Mouse (Mus musculus) gastrocnemius, adult 18-20 months (tissue): ENCODE measurements around the gene Hdc. TPM values are rescaled to one million over a fixed set of nuclear protein-coding genes. Genes with fewer than 3 reads are reported as not detected.
"Not testable (repeated sequence)": the region's sequence is repeated elsewhere in the genome, so short reads cannot be mapped to it uniquely, and the experiment has no call there.

Experiments
- DNase-seq: peaks from one replicate; pipeline ENCODE4 v3.0.0; 2021; ENCODE audit warnings: low spot score
- long read RNA-seq, 2 experiments: library from polyadenylated mRNA; stranded (forward); transcript quantifications; one replicate each; pipeline ENCODE4 v2.0.0; 2021
- total RNA-seq, 2 experiments: library from RNA; stranded (reverse); gene quantifications; 2 replicates each; pipeline ENCODE4 v1.2.3; 2021

The Hdc gene
- total RNA-seq: under 1 TPM; 0.68 to 0.69 TPM
- long read RNA-seq, experiment 1, partial matches to known transcripts: 0 of 1 reads
- long read RNA-seq, experiment 1, other reads (novel, unspliced or antisense): 1 of 1 reads
- long read RNA-seq, experiment 2: 0 reads

GRCm38 (mm10) chr2:126619249-126619704 lies at the start of gene Hdc:
Hdc (minus strand) TSS chr2:126619299.
- DNase-seq: no peak

DNA sequence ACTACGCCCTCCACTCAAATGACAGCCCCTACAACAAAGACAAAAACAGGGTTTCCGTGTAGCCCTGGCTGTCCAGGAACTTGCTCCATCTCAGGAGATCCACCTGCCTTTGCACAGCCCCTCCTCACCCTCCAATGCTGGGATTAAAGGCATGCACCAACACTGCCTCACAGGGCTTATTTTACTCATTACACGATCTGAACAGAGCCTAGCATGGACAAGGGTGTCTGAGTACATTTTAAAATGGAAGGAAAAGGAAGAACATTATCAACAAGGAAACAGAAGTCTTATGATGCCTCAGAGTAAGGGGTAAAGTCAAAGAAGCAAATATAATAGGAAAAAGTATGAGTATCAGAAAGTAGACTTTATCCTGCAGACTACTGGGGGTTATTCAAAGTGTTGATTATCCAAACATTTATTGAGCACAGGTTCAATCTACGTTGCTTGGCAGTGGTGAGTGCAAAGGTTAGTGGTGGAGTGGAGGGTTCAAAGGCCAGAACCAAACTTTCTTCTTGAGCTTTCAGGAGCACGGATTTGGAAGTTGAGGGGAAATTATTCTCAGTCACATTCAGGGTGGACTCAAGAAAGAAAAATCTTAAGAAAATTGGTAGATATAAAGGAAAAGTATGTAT lies 49.6 kb upstream of the Hdc start:
- no peak for DNase-seq

DNA sequence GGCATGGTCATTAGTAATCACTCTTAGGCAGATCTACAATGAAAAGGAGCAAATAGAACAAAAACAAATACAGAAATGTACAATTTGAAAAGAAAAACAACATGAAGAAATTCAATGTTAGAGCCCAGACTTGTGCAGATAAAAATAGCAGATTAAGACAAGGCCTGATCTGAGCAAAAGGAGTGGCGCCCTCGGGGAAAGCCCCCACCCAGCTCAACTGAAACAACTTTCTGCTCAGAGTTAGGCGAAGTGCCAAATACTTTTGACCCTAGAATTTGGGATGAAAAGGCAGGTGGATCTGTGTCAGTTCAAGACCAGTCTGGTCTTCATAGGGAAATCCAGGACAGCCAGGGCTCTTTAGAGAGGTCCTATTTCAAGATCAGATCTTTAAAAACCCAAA lies 46.9 kb upstream of the Hdc start:
- DNase-seq: no peak

GRCm38 (mm10) chr2:126663481-126663880 lies 44.4 kb upstream of the Hdc start:
- DNase-seq: no peak

DNA sequence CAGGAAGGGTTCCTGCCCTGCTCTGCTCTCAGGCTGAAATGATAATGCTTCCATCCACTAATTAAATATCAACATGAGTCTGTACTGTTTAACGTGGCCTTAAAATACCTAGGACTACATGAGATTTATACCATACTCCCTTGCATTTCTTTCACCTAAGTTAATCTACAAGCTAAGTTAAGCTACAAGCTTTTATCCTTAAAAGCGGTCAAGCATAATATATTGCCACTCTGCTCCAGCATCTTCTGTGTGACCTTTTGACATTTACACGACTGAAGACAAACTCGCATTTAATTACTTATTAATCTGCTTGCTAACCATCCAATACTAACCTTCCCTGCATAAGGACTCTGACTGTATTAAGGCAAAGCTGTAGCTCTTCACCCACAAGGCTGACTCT lies 33.8 kb upstream of the Hdc start:
- no peak for DNase-seq

DNA sequence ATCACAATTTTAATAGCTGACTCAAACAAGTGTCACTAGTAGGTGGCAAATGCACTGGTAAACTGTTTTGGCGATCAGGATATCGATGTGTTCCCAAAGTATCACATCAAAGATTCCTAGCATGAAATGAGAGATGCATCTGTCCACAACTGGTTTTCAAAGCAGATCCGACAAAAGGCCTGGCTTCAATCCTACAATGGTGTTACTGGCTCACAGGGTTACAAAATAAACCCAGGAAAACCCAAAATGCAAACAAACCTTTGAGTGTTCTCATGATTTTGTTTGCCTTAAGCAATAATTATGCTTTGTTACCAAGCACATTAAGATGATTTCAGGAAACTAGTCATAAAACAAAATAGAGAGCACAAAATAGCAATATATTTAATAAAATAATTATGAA lies 28.7 kb upstream of the Hdc start:
- DNase-seq: no peak

- DNase-seq: no peak
These were observed 27.4 kb upstream of the Hdc start for GRCm38 (mm10) chr2:126646461-126646860.

DNA sequence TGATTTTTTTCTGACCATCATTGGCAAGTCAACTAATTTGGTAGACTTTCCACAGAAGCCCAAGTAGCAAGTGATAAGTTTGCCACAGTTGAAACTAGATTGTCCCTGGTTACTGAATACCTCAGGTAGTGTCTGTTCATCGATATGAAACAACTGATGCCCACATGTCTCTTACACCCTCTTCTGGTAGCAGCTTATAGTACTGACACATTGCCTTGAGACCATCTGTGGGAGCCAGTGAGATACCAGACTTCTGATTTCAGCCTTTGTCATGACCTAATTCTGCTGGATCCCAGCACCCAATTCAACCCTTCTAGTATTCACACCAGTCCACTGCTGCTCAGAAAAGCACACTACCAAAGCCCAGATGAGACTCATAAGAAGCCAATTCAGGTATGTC lies 25.7 kb upstream of the Hdc start:
- DNase-seq: no peak

DNA sequence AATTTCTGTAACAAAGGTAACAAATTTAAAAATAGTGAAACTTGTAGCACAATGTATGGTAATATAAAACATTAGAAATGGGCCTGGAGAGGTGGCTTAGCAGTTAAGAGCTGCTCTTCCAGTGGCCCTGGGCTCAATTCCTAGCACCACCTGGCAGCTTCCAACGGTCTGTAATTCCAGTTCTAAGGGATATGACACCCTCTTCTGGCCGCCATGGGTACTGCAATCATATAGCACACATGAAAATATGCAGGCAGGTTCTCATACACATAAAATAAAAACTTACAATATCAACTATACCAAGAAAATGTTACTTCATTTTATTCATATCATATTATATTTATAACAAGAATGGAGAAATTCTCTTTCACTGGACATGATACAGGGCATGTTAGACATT lies 21.2 kb upstream of the Hdc start:
- no peak for DNase-seq

DNA sequence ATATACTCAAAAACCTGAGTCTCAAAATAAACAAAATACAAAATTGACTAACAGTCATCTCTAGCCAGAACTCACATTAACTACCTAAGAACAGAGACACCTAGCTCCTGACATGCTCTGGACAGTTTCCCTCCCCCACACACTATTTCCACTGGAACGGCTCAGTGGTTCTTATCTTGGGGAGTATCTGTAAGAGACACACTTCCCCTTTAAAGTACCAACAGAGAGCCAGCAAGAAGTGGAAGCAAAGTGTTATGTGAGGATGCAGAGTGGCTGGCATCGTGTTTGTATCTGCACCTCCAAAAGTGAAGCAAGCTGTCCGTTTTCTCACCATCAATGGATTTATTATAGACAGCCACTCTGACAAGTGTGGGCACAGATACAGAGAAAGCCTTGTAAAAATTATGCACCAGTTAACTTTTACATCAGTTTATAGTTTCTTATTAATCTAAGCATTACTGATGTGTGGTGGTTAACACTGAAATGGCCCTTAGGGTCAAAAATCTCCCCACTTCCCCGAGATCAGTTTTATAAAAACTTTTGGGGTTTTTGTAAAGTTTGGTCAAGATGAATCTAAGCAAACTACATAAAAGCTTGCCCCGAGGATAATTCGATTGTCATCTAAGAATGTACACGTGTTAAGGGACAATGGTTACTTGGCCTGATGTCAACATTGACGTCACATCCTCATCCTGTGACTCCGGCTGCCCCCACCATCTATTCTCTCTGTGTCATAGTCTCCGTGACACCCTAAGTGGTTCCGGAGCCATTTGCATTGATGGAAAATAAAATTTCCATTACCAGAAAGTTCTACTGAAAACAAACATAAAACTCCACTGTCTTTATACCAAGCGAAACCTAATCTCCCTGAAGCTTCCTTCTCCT lies 17.1 kb upstream of the Hdc start:
- peak; percentile 6 for DNase-seq

GRCm38 (mm10) chr2:126633165-126633564 lies 14.1 kb upstream of the Hdc start:
- DNase-seq: no peak

DNA sequence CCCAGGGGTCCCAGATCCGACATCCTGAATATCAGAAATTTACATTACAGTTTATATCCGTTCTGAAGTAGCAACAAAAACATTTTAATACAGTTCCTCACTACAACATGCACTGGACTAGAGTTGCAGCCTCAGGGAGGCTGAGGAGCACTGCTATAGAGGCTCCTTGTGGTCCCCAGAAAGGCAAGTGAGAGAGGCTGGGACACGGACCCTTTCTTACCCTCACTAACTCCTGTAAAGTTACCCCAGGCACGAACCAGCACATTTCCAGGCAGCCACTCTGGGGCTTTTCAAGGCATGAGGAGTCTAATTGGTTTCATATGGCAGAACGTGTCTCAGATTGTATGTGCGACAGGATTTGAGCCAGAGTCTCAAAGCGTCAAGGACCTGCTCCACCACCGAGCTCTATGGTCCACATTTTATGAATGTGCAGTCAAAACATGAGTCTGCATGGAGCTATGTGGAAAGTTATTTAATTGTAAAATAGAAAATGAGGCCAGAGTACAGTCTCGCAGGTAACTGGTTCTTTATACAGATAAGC lies 9.4 kb upstream of the Hdc start:
- DNase-seq: no peak

DNA sequence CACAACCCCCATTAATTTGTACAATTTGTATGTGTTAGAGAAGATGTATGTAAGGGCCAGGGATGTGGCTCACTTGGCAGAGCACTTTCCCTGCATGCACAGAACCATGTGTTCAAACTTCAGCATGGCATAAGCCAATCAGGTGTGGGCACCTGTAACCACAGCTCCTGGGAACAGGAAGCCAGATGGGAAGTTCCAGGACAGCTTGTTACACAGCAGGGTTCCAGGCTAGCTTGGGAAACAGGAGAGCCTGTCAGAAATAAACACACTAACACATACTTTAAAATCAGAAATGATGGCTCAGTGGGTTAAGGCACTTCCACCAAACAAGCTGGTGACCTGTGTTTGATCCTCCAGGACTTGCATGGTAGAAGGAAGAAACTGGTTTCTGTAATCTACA lies 4.0 kb upstream of the Hdc start:
- no peak for DNase-seq

GRCm38 (mm10) chr2:126622455-126622854 lies 3.4 kb upstream of the Hdc start:
- no peak for DNase-seq

GRCm38 (mm10) chr2:126618470-126619179 lies 474 bp downstream of the Hdc start:
- DNase-seq: no peak

GRCm38 (mm10) chr2:126615355-126615754 lies 3.7 kb downstream of the Hdc start:
- no peak for DNase-seq

DNA sequence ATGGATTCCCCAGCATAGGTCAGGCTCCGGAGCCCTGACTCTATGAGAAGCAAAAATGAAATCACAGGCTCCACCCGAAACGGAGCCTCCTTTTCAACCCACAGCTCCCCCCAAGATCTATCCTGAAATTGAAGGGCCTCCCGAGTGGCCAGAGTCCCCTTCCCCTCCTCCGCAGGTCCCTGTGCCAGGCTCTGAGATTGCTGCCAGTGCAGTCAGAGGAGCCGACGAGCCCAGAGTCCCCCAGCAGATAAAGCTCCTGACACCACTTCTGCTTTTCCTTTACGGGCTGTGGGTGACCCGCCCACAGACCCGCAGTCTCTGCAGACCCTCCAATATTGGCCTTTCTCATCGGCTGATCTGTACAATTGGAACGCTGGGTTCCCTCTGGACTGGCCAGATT lies 9.5 kb downstream of the Hdc start:
- not testable (repeated sequence) for DNase-seq

GRCm38 (mm10) chr2:126607553-126608203 lies 11.4 kb downstream of the Hdc start:
- DNase-seq: no peak

DNA sequence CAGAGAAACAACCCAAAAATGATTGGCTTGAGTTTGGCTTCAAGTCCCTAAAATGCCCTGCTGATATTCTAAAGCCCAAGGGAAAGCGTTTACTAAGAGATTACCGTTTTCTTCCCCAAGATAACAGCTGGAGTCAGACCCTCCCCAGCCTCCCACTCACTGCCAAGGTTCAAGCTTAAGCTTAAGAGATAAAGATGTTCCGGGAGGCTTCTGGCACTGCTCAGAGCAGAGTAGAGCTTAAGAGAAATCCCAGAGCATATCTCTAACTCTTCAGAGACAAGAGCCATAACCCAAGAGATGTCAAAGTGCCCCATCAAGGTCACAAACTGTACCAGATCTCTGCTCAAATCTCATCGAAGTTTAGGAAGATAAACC lies 12.4 kb downstream of the Hdc start:
- DNase-seq: no peak

DNA sequence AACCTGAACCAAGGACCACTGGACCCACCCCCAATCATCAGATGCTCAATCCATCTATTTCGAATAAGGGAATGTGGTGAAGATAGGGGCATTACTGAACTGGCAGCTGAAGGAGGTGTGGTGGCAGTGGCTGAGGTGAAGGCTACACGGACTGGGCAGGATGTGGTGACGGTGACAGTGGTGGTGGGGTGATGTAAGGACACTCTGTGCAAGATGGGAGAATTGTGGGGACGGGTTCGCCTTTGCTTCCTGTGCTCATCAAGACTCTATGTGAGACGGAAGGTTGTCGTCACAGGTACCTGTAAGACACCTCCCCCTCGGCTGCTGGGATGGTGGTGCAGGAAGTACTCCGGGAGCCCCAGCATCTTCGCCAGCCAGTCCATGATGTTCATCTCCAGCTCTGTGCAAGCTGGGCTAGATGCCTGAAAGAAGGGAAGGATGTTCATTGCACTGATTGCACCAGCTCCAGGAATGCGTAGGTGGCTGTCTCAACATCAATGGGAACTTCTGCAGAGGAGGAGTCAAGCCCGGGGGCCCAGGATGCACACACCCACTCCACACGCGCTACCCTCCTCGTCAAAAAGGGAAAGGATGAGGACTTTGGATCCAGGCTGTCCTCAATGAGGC lies 12.9 kb downstream of the Hdc start:
- no peak for DNase-seq
